Mouse (Mus musculus): ENCODE data around the gene Mex3b. TPM values are rescaled to one million over a fixed set of nuclear protein-coding genes. Genes with fewer than 3 reads are reported as not detected.
A peak's percentile ranks its signal among the peaks of the same experiment; 100 is the strongest.

The Mex3b gene
- total and polyA plus RNA-seq, 3 experiments = 2.0 to 4.2 TPM; not detected in 1

- Histone ChIP-seq H3K36me3 (ENCODE audit: control insufficient read depth in 1 of 2, insufficient read depth in 2 of 2, low read length in 2 of 2) (no peaks in the 10 kb centered on the region), H3K9ac (ENCODE audit: control insufficient read depth, low read depth, low read length, poor library complexity, severe bottlenecking) (no peak overlapping the region), H3K4me3 (ENCODE audit: control insufficient read depth in 1 of 2, insufficient read depth in 1 of 2, low read depth in 2 of 2, low read length in 2 of 2) (no peak overlapping the region), H3K79me2 (ENCODE audit: control insufficient read depth, insufficient read depth, low read length, poor library complexity) (no peaks in the 10 kb centered on the region), H3K4me1 (ENCODE audit: control insufficient read depth in 1 of 2, insufficient read depth in 2 of 2, low read length in 2 of 2) (peaks cover 0 to 13% of the 10 kb centered on the region in 2 experiments; a peak in 2 of 4 replicates), H3K27me3 (ENCODE audit: control insufficient read depth in 1 of 2, insufficient read depth in 2 of 2, low read length in 2 of 2) (no peaks in the 10 kb centered on the region), H3K9me3 (replicated peaks; ENCODE audit: insufficient read depth, low read length) (no peaks in the 10 kb centered on the region), H3K27ac (ENCODE audit: control insufficient read depth, low read depth, low read length) (no peak overlapping the region)
- TF ChIP-seq KAT2A (conservative IDR thresholded peaks at IDR 0.05; ENCODE audit: low read depth, low read length) (no peak), EP300 (IDR thresholded peaks at IDR 0.05; ENCODE audit: low read depth in 1 of 2, low read length in 2 of 2) (peak; percentile 50 to 65; a peak in 3 of 4 replicates), MAX (IDR thresholded peaks at IDR 0.05; ENCODE audit: low read length) (no peak), USF1 (IDR thresholded peaks at IDR 0.05; ENCODE audit: low read depth, low read length) (no peak), ETS1 (IDR thresholded peaks at IDR 0.05; ENCODE audit: low read depth, low read length) (0 out of 2 replicates have a peak, but pooled peaks have one; percentile 28), CTCF (IDR thresholded peaks at IDR 0.05 in 2 of 3, conservative IDR thresholded peaks at IDR 0.05 in 1 of 3; ENCODE audit: control insufficient read depth in 1 of 3, insufficient read depth in 1 of 3, low read depth in 2 of 3, low read length in 3 of 3, poor library complexity in 1 of 3, severe bottlenecking in 1 of 3) (no peak), GATA1 (IDR thresholded peaks at IDR 0.05; ENCODE audit: low read depth, low read length) (peak; percentile 84), TBP (IDR thresholded peaks at IDR 0.05; ENCODE audit: low read depth, low read length) (no peak), BHLHE40 (IDR thresholded peaks at IDR 0.05; ENCODE audit: borderline replicate concordance, low read depth, low read length) (0 out of 2 replicates have a peak, but pooled peaks have one; percentile 8), SIN3A (IDR thresholded peaks at IDR 0.05; ENCODE audit: low read length) (no peak), RCOR1 (IDR thresholded peaks at IDR 0.05; ENCODE audit: low read depth, low read length) (peak; percentile 92), TCF12 (IDR thresholded peaks at IDR 0.05; ENCODE audit: low read depth, low read length) (peak; percentile 59; the same call in 1 of the 2 replicates)
- peak; percentile 19 for DNase-seq (ENCODE audit: low read depth, low spot score)
These were observed 23.9 kb downstream of the Mex3b start for GRCm38 (mm10) chr7:82890875-82891515.

- H3K9ac ChIP-seq (ENCODE audit: control insufficient read depth, low read depth, low read length, poor library complexity, severe bottlenecking) = no peak overlapping the region
- no peaks in the 10 kb centered on the region for H3K36me3 ChIP-seq (ENCODE audit: control insufficient read depth in 1 of 2, insufficient read depth in 2 of 2, low read length in 2 of 2)
- peaks cover 0 to 12% of the 10 kb centered on the region in 2 experiments; a peak in 2 of 4 replicates for H3K4me1 ChIP-seq (ENCODE audit: control insufficient read depth in 1 of 2, insufficient read depth in 2 of 2, low read length in 2 of 2)
- no peaks in the 10 kb centered on the region for H3K79me2 ChIP-seq (ENCODE audit: control insufficient read depth, insufficient read depth, low read length, poor library complexity)
- H3K9me3 ChIP-seq (replicated peaks; ENCODE audit: insufficient read depth, low read length) = no peaks in the 10 kb centered on the region
- DNase-seq (ENCODE audit: low read depth, low spot score) = no peak
- H3K4me3 ChIP-seq (ENCODE audit: control insufficient read depth in 1 of 2, insufficient read depth in 1 of 2, low read depth in 2 of 2, low read length in 2 of 2) = no peak overlapping the region
- no peak for TF ChIP-seq MEF2A (IDR thresholded peaks at IDR 0.05; ENCODE audit: extremely low read depth, insufficient replicate concordance, low read depth, low read length, poor library complexity, severe bottlenecking)
- no peak for TF ChIP-seq BHLHE40 (IDR thresholded peaks at IDR 0.05; ENCODE audit: borderline replicate concordance, low read depth, low read length)
- no peak for TF ChIP-seq POLR2AphosphoS2 (IDR thresholded peaks at IDR 0.05; ENCODE audit: low read length)
- no peak for TF ChIP-seq SIN3A (IDR thresholded peaks at IDR 0.05; ENCODE audit: low read length)
- TF ChIP-seq ZKSCAN1 (IDR thresholded peaks at IDR 0.05; ENCODE audit: low read depth, low read length) = no peak
- no peak for TF ChIP-seq MXI1 (IDR thresholded peaks at IDR 0.05; ENCODE audit: low read depth, low read length)
- TF ChIP-seq NRF1 (IDR thresholded peaks at IDR 0.05; ENCODE audit: insufficient read depth, low read depth, low read length, poor library complexity, severe bottlenecking) = no peak
- no peak for TF ChIP-seq UBTF (IDR thresholded peaks at IDR 0.05; ENCODE audit: borderline replicate concordance, insufficient read depth, low read depth, low read length)
- no peak overlapping the region for H3K27ac ChIP-seq (ENCODE audit: control insufficient read depth, low read depth, low read length)
- no peaks in the 10 kb centered on the region for H3K27me3 ChIP-seq (ENCODE audit: control insufficient read depth in 1 of 2, insufficient read depth in 2 of 2, low read length in 2 of 2)
These were observed 27.2 kb downstream of the Mex3b start for GRCm38 (mm10) chr7:82894366-82894765.

Measured in MEL (cell line).